Mouse (Mus musculus) testis, adult 2 months (tissue): ENCODE measurements around the gene Pigu.

Source experiments
- CTCF ChIP-seq: fragments of 200-500 bp; IDR thresholded peaks from 2 replicates; pipeline ENCODE4 v1.5.1; 2012; ENCODE audit warnings: low read depth, mild to moderate bottlenecking, inconsistent platforms, low read length, moderate library complexity; ENCODE audit not compliant: control insufficient read depth, insufficient read depth, insufficient replicate concordance
- POLR2A ChIP-seq: fragments of 200-500 bp; IDR thresholded peaks from 2 replicates; pipeline ENCODE4 v1.6.1; 2012; ENCODE audit warnings: low read depth, mild to moderate bottlenecking, inconsistent platforms, low read length, moderate library complexity; ENCODE audit not compliant: control insufficient read depth

- TF ChIP-seq POLR2A (0 out of 2 replicates have a peak, but pooled peaks have one; percentile 26), CTCF (no peak)
Observed at GRCm38 (mm10) chr2:155382791-155383438, 25.7 kb upstream of the Pigu start.
